Mouse (Mus musculus): ENCODE results near the gene Lpar5. TPM values are rescaled to one million over a fixed set of nuclear protein-coding genes. Genes with fewer than 3 reads are reported as not detected.

Lpar5 gene
- total RNA-seq, 2 experiments from 2014 or later, result 0.56 to 0.87 TPM

DNA sequence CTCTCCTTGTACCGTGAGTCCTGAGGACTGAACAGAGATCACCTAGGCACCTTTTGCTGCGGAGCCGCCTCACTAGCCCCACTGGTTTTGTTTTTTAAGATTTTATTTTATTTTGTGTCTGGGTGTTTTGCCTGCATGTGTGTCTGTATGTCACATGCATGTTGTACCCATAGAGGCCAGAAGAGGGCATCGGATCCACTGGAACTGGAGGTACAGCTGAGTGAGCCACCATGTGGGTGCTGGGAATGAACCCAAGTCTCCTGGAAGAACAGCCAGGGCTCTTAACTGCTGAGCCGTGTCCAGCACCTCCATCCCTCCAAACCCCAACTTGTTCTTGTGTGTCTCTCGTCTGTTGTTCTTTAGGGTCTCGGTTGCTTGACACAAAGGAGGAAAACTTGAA lies 43.2 kb downstream of the Lpar5 start:
- DNase-seq (ENCODE audit: low spot score in 2 of 2), result no peak

DNA sequence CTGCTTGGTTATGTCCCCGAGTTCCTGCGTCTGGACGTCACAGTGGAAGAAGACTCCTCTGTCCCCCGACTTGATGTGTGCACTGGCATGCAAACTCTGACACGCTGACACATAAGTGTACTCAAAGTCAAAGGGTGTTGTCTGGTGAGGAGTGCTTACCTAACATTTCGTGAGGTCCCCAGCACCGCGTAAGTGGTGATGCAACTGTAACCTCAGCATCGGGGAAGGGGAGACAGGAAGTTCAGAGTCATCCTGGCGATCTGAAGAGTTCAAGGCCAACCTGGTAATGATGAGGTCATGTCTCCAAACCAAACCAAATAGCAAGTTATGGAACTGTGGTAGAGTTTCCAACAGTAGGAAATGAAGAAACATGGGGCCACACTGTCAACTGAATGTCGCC lies 44.8 kb downstream of the Lpar5 start:
- no peak for DNase-seq (ENCODE audit: low spot score in 2 of 2)

DNA sequence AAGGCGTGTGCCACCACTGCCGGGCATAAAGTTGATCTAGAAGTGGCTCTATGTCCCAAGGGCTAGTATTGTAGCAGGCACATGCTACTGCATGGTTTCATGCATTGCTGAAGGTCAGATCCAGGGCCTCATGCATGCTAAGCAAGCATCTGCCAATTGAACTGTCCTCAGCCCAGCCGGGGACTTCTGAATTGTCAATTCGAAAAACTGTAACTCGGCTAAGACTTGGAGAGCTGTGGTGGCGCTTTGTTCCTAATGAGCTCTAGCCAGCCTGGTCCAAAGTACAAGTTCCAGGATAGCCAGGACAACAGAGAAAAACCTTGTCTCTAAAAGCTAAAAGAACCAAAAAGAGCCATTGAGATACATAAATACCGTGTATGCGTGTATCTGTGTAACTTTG lies 51.7 kb downstream of the Lpar5 start:
- DNase-seq (ENCODE audit: low spot score in 2 of 2), result no peak

DNA sequence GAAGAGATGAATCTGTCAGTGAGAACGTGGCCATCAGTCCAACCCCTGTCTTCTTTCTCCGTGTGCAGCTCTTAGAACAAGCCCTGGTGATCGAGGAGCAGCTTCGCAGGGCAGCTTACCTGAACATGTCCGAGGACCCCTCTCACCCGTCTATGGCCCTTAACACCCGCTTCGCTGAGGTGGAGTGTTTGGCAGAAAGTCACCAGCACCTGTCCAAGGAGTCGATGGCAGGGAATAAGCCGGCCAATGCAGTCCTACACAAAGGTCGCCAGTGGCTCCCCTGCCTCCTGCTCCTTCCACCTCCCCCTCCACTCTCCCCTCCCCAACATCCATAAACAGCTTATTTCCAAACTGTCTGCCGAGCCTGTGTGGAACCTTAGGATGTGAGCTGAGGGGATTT lies 61.0 kb downstream of the Lpar5 start:
- DNase-seq (ENCODE audit: low spot score in 2 of 2), result no peak

DNA sequence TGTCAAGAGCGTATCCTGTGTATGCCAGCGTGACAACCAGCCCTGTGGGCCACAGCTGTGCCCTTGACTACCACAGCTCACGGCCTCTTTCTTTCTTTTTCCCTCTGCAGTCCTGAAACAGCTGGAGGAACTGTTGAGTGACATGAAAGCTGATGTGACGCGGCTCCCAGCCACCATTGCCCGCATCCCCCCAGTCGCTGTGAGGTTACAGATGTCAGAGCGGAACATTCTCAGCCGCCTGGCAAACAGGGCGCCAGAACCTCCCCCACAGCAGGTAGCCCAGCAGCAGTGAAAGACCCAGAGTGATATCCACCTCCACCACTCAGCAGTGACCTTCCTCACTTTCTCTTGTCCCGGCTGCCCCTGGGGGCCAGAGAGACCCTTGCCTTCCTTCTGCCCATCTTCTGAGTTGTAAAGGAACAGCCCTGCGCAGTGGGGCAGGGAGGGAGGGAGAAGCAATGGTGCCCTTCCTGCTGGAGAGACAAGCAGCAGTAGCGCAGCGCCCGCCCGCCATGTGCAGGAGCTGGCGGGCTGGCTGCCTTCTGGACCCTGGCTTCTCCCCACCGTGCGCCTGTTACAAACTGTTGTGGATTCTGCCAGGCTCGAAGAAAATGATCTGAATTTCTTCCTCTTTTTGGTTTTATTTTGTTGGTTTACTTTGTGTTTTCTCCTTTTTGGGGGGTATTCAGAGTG lies 62.1 kb downstream of the Lpar5 start:
- DNase-seq (ENCODE audit: low spot score in 2 of 2), result no peak

DNA sequence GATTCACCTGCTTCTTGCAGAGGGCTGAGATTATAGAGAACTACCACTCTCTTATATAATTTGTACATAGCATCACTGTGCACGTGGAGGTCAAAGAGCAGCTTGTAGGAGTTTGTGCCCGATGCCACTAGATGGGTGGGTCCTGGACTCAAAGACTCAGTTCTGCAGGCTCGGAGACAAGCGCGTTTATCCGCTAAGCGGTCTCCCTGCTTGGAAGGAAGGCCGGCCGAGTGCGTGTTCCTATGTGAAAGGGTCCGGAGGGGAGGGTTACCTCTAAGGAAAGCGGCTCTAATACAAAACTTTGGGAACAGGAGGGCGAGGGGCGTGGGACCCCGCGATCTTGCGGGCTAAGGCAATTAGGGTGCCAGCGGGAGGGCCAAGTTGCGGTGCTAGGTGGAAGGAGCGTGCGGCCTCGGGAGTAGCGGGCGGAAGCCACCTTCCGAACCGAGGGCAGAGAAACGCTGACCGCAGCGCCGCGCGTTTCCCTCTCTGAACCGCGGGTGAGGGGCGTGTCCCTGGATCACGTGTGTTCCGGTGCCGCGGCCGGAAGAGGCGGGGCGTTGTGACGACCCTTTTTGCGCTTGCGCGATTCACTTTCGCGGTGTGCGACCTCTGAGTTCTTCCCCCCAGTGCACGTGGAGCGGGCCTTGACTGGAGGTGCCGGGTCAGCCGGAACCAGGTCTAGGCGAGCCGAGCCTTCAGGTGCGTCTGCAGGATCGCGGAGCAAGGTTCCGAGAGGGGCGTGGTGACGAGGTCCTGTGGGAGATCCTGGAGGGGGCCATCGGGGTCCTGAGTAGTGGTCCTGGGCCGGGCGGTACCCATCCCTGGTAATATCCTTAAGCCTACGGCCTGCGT lies 63.8 kb downstream of the Lpar5 start, which contains the start of gene Nop2:
Nop2 (plus strand) TSS at position 608 of the 855 bp plus-strand sequence.
- peak; percentile 78 to 83 for DNase-seq (ENCODE audit: low spot score in 2 of 2)

Small RNAs within 50 kb of the gene (microRNA-seq; reads per million reads assigned to microRNA genes)
- 1.2 to 2.5 reads per million in 2 experiments for gene Mir7045

Other genes with a start within 250 kb of the Lpar5 start
- 100 to 1,000 TPM; 182 to 185 TPM for gene Usp5, start 238.4 kb upstream of the Lpar5 start, total RNA-seq (2021)
- under 1 TPM; 0.52 to 0.53 TPM for gene Cdca3, start 238.4 kb upstream of the Lpar5 start, total RNA-seq (2021)
- not detected for gene Gnb3, start 227.6 kb upstream of the Lpar5 start, total RNA-seq (2021)
- gene P3h3, start 210.2 kb upstream of the Lpar5 start, total RNA-seq (2021), result 10 to 100 TPM; 29.5 to 30.9 TPM
- 100 to 1,000 TPM; 183 to 187 TPM for gene Gpr162, start 203.9 kb upstream of the Lpar5 start, total RNA-seq (2021)
- gene Cd4, start 179.7 kb upstream of the Lpar5 start, total RNA-seq (2021), result under 1 TPM in 1 of 2 experiments, not detected in 1; 0.25 TPM
- 1 to 10 TPM; 2.6 to 3.6 TPM for gene Lag3, start 156.2 kb upstream of the Lpar5 start, total RNA-seq (2021)
- gene Ptms, start 147.8 kb upstream of the Lpar5 start, total RNA-seq (2021), result 1,000 to 10,000 TPM; 1,033 to 1,052 TPM
- gene Mlf2, start 136.5 kb upstream of the Lpar5 start, total RNA-seq (2021), result 100 to 1,000 TPM; 631 to 670 TPM
- gene Cops7a, start 102.4 kb upstream of the Lpar5 start, total RNA-seq (2021), result 100 to 1,000 TPM; 154 to 161 TPM
- gene Pianp, start 71.2 kb upstream of the Lpar5 start, total RNA-seq (2021), result 100 to 1,000 TPM; 168 to 191 TPM
- 10 to 100 TPM; 43.1 to 44.9 TPM for gene Zfp384, start 58.8 kb upstream of the Lpar5 start, total RNA-seq (2021)
- gene Ing4, start 28.2 kb upstream of the Lpar5 start, total RNA-seq (2021), result 10 to 100 TPM; 54.1 to 54.6 TPM
- gene Acrbp, start 18.2 kb upstream of the Lpar5 start, total RNA-seq (2021), result 10 to 100 TPM; 15.7 to 17.7 TPM
- 100 to 1,000 TPM; 153 to 176 TPM for gene Chd4, start 28.1 kb downstream of the Lpar5 start, total RNA-seq (2021)
- gene Nop2, start 64.0 kb downstream of the Lpar5 start, total RNA-seq (2021), result 10 to 100 TPM; 31.3 to 32.4 TPM
- gene Iffo1, start 77.3 kb downstream of the Lpar5 start, total RNA-seq (2021), result 10 to 100 TPM; 63.0 to 69.1 TPM
- 1,000 to 10,000 TPM; 2,555 to 2,598 TPM for gene Gapdh, start 98.5 kb downstream of the Lpar5 start, total RNA-seq (2021)
- gene Ncapd2, start 123.8 kb downstream of the Lpar5 start, total RNA-seq (2021), result 10 to 100 TPM; 20.4 to 25.8 TPM
- gene Mrpl51, start 123.9 kb downstream of the Lpar5 start, total RNA-seq (2021), result 10 to 100 TPM; 63.2 to 72.2 TPM
- gene Vamp1, start 147.6 kb downstream of the Lpar5 start, total RNA-seq (2021), result 10 to 100 TPM; 82.2 to 86.4 TPM
- gene Tapbpl, start 163.9 kb downstream of the Lpar5 start, total RNA-seq (2021), result 1 to 10 TPM; 4.1 to 4.4 TPM
- gene Cd27, start 169.1 kb downstream of the Lpar5 start, total RNA-seq (2021), result not detected
- not detected for gene Tuba3a, start 218.1 kb downstream of the Lpar5 start, total RNA-seq (2021)
- 1 to 10 TPM; 6.5 to 7.4 TPM for gene Ltbr, start 246.0 kb downstream of the Lpar5 start, total RNA-seq (2021)

All from layer of hippocampus, adult 18-20 months (tissue).